Mouse (Mus musculus) liver, adult 2 months (tissue): ENCODE results near the gene Galnt10. TPM values are rescaled to one million over a fixed set of nuclear protein-coding genes. Genes with fewer than 3 reads are reported as not detected.

Experiments
- DNase-seq: peaks from one replicate; pipeline ENCODE4 v3.0.0-alpha.2; 2011; ENCODE audit warnings: low read depth, low spot score; ENCODE audit errors: extremely low read depth
- H3K27ac ChIP-seq: fragments of 200-500 bp; replicated peaks from 2 replicates; pipeline ENCODE4 v1.5.1; 2012; ENCODE audit warnings: low read depth, mild to moderate bottlenecking, control low read depth, inconsistent platforms, low read length; ENCODE audit not compliant: insufficient read depth
- H3K27me3 ChIP-seq: fragments of 200-500 bp; 2 replicates; pipeline ENCODE4 v1.6.1; 2012; ENCODE audit warnings: mild to moderate bottlenecking, moderate library complexity, low read length, inconsistent platforms; ENCODE audit not compliant: control insufficient read depth, insufficient read depth
- H3K36me3 ChIP-seq: fragments of 200-500 bp; 2 replicates; pipeline ENCODE4 v1.6.1; 2012; ENCODE audit warnings: low read length, inconsistent platforms; ENCODE audit not compliant: control insufficient read depth, insufficient read depth
- H3K4me1 ChIP-seq: fragments of 200-500 bp; 2 replicates; pipeline ENCODE4 v1.6.1; 2011; ENCODE audit warnings: low read length; ENCODE audit not compliant: control insufficient read depth, insufficient read depth
- H3K4me3 ChIP-seq: fragments of 200-500 bp; 2 replicates; pipeline ENCODE4 v1.5.1; 2011; ENCODE audit warnings: low read depth, mild to moderate bottlenecking, control low read depth, low read length, moderate library complexity; ENCODE audit not compliant: insufficient read depth
- H3K79me2 ChIP-seq: fragments of 200-500 bp; 2 replicates; pipeline ENCODE4 v1.6.1; 2012; ENCODE audit warnings: inconsistent platforms, mild to moderate bottlenecking, low read length, moderate library complexity; ENCODE audit not compliant: control insufficient read depth, insufficient read depth
- H3K9ac ChIP-seq: fragments of 200-500 bp; 2 replicates; pipeline ENCODE4 v1.6.1; 2012; ENCODE audit warnings: low read depth, mild to moderate bottlenecking, control low read depth, inconsistent platforms, low read length
- CTCF ChIP-seq: fragments of 200-500 bp; IDR thresholded peaks from 2 replicates; pipeline ENCODE4 v1.5.1; 2011; ENCODE audit warnings: low read depth, low read length, control low read depth
- POLR2A ChIP-seq: fragments of 200-500 bp; IDR thresholded peaks from 2 replicates; pipeline ENCODE4 v1.6.1; 2011; ENCODE audit warnings: low read length, control low read depth; ENCODE audit not compliant: insufficient read depth; ENCODE audit errors: extremely low read depth
- WGBS: fragments of 180-500 bp; shearing (Covaris S2); methylation state at CpG from one replicate; pipeline ENCODE4 v1.1.7; 2018; 5-methylcytosine and 5-hydroxymethylcytosine counted together
- polyA plus RNA-seq: library from polyadenylated mRNA; depleted of rRNA; stranded (reverse); fragments of >200 nt; gene quantifications from 2 replicates; pipeline ENCODE4 v1.2.3, GENCODE M21; 2012
- total RNA-seq: library from RNA; depleted of rRNA; stranded (reverse); fragments of >200 nt; gene quantifications from 2 replicates; pipeline ENCODE4 v1.2.3, GENCODE M21; 2014

Galnt10 gene
- total and polyA plus RNA-seq, 2 experiments: 2.5 to 3.9 TPM

DNA sequence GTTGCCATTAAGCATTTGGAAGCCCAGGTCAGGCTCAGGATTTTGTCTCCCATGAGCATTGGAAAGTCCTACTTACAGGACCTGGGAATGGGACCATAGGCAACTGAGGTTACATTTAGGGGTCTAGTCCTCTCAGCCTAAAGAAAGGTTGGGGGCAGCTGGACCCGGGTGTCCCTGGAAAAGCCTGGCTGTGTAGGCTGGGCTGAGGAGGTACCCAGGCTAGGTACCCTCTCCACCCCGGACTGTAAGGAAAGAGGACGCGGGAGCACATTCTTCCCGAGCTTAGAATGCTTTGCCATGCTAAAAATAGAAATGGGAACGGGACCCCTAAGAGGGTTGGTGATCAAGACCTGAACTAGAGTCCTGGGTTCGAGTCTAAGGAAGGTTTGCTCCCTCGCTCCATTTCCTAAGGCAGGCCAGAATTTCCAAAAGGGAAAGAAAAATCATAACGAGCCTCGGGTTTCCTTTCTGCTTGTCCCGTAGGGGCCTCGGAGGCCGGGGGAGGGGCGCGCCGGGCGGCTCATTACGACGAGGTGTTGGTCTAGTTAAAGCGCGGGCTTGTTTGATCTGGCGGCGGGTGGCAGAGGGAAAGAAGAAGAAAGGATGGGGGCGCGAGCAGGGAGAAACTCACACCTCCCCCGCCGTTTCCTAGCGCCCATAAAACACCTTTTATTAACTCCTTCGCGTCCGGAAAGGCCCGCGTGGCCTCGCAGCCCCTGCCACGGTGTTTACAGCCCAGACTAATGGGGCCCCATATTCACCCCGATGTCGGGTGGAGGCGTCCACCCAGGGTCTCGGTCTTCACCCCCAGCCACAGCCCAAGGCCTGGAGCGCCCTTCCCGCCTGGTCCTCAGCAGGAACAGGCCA lies 182.0 kb downstream of the Galnt10 start:
- H3K9ac ChIP-seq: no peak overlapping the region
- H3K4me1 ChIP-seq: peaks cover 5% of the 10 kb centered on the region; the same call in 1 of the 2 replicates
- H3K27me3 ChIP-seq: peaks cover 35% of the 10 kb centered on the region
- no peak overlapping the region for H3K27ac ChIP-seq
- no peaks in the 10 kb centered on the region for H3K36me3 ChIP-seq
- WGBS: 6% methylated on average over 41 of the region's 41 CpGs
- TF ChIP-seq CTCF (no peak), POLR2A (no peak)
- DNase-seq: no peak
- peak overlapping the region; percentile 35; the same call in 1 of the 2 replicates for H3K4me3 ChIP-seq
- H3K79me2 ChIP-seq: no peaks in the 10 kb centered on the region

- Histone ChIP-seq H3K9ac (no peak overlapping the region), H3K27ac (no peak overlapping the region), H3K27me3 (peaks cover 39% of the 10 kb centered on the region), H3K4me3 (peak overlapping the region; percentile 35; the same call in 1 of the 2 replicates), H3K79me2 (no peaks in the 10 kb centered on the region), H3K36me3 (no peaks in the 10 kb centered on the region), H3K4me1 (peaks cover 5% of the 10 kb centered on the region; the same call in 1 of the 2 replicates)
- no peak for DNase-seq
- TF ChIP-seq POLR2A: no peak
- TF ChIP-seq CTCF: no peak
- WGBS: 6% methylated on average over 33 of the region's 33 CpGs
Measured at GRCm38 (mm10) chr11:57827915-57828545, 182.8 kb downstream of the Galnt10 start.

- Histone ChIP-seq H3K36me3 (no peaks in the 10 kb centered on the region), H3K4me1 (peaks cover 5% of the 10 kb centered on the region; the same call in 1 of the 2 replicates), H3K9ac (no peak overlapping the region), H3K79me2 (no peaks in the 10 kb centered on the region), H3K27me3 (peaks cover 39% of the 10 kb centered on the region), H3K4me3 (no peak overlapping the region), H3K27ac (no peak overlapping the region)
- WGBS: 8% methylated on average over 53 of the region's 53 CpGs
- no peak for TF ChIP-seq POLR2A
- no peak for TF ChIP-seq CTCF
- DNase-seq: no peak
Measured at GRCm38 (mm10) chr11:57828955-57829870, 184.0 kb downstream of the Galnt10 start.

DNA sequence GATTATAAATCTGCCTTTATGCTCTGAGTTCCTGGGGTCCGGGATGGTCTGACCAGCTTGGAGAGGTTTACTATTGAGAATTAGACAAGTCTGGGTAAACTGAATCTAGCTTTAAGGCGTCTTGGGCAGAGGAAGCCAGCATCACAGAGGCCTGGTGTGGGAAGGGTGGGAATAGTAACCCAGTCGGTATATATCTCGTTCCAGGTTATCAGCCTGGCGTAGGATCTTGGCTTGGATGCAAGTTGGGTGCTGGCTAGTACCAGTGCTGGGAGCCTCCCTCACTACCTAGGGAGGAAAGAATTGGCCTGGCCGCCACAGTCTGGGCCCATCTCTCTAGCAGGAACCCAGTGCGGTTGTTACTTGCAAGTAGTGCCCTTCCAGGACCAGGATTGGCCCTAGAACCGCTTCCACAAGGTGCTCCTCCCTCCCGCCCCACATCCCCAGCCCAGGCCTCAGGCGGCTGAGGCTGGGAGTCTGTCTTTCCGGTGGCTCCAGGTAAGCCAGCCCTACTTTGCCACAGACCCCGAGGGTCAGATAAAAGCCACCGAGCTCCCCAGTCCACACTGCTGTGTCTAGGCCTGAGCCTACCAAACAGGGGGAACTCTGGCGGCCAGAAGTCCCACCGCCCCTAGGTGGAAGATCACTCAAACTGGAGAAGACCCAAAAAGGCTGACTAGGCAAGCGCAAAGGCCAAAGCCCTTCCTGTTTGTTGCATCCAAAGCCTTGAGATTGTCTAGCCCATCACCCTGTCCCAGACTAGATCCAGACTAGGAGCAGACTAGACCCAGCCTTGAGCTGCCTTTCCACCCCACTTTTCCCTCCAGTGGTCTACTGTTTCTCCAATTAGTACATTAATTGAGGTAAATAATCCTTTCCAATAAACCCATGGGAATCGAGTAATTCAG lies 184.9 kb downstream of the Galnt10 start:
- TF ChIP-seq CTCF: no peak
- no peak for TF ChIP-seq POLR2A
- H3K27ac ChIP-seq: no peak overlapping the region
- WGBS: 48% methylated on average over 17 of the region's 17 CpGs
- H3K4me1 ChIP-seq: peaks cover 5% of the 10 kb centered on the region; the same call in 1 of the 2 replicates
- no peak for DNase-seq
- H3K4me3 ChIP-seq: no peak overlapping the region
- H3K27me3 ChIP-seq: peaks cover 39% of the 10 kb centered on the region
- no peaks in the 10 kb centered on the region for H3K79me2 ChIP-seq
- no peak overlapping the region for H3K9ac ChIP-seq
- H3K36me3 ChIP-seq: no peaks in the 10 kb centered on the region

DNA sequence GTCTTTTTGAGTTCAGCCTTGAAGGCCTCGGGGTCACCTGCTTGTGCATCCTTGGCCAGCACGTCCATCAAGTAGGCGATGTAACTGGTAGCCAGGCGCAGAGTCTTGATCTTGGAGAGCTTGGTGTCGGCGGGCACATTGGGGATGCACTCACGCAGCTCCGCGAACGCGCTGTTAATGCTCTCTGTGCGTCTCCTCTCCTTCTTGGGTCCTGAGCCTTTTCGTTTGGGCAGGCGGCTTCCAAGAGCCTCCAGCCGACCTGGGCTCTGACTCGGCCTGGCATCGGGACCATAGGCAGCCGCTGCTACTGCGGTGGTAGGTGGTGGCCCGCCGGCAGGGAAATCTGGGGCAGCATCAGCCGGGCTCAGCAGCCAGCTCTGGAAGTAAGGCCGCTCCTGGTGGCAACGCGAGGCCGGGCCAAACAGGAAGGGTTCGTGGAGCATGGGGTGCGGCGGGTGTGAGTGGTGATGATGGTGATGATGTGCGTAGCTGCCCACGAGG lies 186.1 kb downstream of the Galnt10 start:
- WGBS: 13% methylated on average over 31 of the region's 31 CpGs

More for the DNA sequence above, 186.1 kb downstream of the Galnt10 start:
- Histone ChIP-seq H3K36me3 (no peaks in the 10 kb centered on the region), H3K4me1 (peaks cover 5% of the 10 kb centered on the region; the same call in 1 of the 2 replicates), H3K4me3 (no peak overlapping the region), H3K27ac (no peak overlapping the region), H3K27me3 (peaks cover 47% of the 10 kb centered on the region), H3K79me2 (no peaks in the 10 kb centered on the region), H3K9ac (no peak overlapping the region)
- TF ChIP-seq POLR2A: no peak
- no peak for TF ChIP-seq CTCF
- no peak for DNase-seq
